Mouse (Mus musculus) kidney, postnatal 36 days (tissue): ENCODE measurements at regions not wholly inside any gene's neighbourhood (a gene's known extent, or its start where the extent isn't known, plus 50 kb on each side); places are given as distances from the start of the nearest gene placed in this dataset.

Source experiments
- DNase-seq, 2 experiments: peaks; one replicate each; pipeline ENCODE4 v3.0.0; 2021 to 2022; ENCODE audit warnings: mixed read lengths in 2 of 2

DNA sequence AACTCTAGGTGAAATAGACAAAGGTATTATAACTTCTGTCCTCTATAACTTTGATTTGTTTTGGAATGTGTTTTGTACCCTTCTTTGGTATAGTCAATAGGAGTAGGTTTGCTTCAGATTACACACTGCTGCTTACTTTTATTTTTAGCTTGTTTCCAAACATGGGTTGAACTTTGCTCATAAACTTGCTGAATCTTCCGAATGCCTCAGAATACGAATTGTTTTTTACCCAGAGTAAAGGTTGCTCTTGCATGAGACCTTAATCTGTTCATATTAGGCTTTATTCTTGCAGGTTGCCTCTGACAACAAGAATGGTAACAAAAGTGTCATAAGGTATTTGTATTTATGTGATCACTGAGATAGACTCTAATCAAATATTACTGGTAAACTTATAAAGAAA, 541.3 kb upstream of the Megf9 start:
- DNase-seq = peak in 1 of 2 experiments; percentile 11

DNA sequence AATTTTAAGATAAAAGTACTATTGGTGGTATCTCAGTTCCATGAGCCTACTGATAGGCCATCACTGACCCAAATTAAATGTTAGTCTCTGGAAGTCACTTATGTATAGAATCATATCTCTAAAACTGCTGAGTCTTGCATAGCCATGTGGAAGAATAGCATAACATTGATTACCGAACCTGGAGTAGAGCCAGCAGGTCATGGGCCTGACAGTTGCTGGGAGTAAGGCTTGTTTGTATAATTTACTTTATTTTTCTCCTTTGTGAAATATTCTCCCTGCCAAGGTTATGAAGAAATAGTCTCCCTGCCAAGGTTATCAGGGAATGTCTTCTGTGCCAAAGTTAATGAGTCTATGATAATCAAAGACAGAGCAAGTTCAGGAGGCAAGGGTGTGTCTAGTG, 499.7 kb upstream of the Megf9 start:
- DNase-seq = no peak
